Mouse (Mus musculus): Measurements from ENCODE around the gene Kiss1r.
"Not testable (repeated sequence)": the region's sequence is repeated elsewhere in the genome, so short reads cannot be mapped to it uniquely, and the experiment has no call there.

The Kiss1r gene

DNA sequence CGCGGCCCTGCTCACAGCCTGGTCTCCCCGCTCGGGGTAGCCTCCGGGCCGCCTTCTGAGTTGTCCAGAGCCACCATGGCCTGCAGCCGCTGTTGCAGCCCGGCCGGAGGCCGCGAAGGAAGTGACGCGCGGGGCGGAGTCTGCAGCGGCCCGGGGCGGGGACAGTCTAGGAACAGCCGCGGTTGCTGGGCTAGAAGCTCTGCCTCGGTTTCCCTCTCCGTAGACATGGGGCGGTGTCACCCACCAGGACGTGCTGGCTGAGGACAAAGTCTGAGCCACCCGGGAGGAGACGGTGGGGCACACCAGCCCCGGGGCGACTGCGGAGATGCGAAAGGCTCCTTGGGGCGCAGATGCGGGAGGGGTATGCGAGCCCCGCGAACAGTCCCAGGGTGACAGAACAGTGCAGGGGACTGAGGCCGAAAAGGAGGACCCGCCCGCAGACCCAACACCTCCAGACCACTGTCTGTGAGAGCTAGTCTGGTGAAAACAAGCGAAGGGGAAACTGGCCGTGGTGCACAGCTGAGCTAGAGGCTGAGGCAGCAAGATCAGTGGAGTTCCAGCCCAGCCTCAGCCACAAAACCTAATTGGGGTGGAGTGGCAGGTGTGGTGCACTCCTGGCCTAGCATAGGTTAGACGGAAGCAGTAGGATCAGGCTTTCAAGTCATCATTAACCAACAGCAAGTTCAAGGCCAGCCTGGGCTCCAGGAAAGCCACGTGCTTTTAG is at the start of gene Kiss1r:
Gene Kiss1r, plus strand, starts transcription at position 164 of the 724 bp plus-strand sequence.
- DNase-seq (ENCODE audit: extremely low read depth, insufficient read length, low spot score), result peak; percentile 80

DNA sequence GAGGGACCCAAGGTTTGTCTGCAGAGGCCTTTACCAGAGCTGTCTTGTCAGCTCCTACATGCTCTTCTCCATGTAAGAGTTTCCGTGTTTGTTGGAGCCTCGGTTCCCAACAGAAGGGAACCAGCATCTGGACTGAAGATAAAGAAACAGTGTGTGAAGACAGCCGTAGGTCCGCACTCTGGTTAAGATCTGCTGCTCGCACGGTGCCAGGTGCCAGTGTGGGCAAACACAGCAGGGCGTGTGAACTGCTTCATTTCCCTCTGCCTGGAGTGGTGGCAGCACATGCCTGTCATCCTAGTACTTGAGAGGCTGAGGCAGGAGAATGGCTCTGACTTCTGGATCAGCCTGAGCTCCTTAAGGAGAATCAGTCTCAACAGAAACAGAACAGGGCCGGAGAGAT is 44.9 kb upstream of the Kiss1r start:
- no peak for DNase-seq (ENCODE audit: extremely low read depth, insufficient read length, low spot score)

DNA sequence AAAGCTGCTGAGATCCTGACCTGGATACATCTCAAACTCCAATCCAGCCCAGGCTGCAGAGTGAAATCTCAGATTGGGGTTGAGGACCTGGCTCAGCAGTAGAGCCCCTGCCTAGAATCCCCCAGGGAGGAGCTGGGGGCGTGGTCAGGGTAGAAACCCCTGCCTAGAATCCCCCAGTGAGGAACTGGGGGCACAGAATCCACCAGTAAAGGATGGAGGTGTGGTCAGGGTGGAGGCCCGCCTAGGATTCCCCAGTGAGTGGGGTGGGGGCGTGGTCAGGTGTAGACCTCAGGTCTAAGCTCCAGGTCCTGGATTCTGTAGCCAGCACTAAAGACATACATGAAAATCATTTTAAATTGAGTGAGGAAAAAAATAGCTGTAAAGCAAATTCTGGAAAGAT is 43.9 kb upstream of the Kiss1r start:
- DNase-seq (ENCODE audit: extremely low read depth, insufficient read length, low spot score), result no peak

DNA sequence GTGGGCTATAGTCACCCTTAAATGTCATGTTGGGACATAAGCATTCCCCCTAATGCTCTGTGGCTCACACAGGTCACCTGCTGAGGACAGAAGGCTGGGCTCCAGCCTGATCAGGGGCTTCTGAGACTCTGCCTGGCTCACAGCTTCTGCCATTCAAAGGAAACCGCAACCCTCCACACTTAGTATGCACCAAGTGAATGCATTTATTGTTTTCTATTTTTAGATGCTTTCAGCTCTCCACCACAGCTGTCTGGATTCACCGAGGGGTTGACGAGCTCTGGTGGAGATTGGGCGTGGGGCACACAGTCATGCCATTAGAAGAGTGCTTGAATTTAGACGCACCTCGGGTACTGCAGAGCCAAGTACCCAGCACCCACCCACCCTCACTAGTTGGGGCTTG is 43.5 kb upstream of the Kiss1r start:
- DNase-seq (ENCODE audit: extremely low read depth, insufficient read length, low spot score), result no peak

DNA sequence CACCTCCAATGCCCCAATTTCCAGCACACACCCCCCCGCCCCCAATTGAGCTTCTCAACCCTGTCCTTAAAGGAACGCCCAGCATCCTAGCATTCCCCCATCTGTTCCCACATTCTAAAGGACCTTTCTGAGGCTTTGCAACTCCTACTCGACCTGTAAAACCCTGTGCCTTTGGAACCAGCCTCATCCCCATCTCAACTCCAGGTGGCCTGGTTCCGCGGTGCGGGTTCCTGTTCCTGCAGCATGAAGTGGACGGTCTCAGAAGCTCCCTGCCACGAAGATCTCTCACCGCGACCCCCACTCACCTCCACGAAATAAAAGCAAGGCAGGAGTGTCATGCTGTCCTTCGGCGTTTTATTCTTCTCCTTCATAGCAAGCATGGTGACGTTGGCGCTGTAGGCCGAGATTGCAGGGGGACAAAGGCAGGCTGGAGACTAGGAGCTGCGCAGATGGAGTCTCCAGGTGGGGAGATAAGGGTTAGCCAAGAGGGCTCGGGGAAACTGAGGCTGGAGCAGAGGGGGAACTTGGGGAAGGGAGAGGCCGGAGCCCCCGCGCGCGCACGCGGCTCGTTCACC is 43.0 kb upstream of the Kiss1r start:
- no peak for DNase-seq (ENCODE audit: extremely low read depth, insufficient read length, low spot score)

DNA sequence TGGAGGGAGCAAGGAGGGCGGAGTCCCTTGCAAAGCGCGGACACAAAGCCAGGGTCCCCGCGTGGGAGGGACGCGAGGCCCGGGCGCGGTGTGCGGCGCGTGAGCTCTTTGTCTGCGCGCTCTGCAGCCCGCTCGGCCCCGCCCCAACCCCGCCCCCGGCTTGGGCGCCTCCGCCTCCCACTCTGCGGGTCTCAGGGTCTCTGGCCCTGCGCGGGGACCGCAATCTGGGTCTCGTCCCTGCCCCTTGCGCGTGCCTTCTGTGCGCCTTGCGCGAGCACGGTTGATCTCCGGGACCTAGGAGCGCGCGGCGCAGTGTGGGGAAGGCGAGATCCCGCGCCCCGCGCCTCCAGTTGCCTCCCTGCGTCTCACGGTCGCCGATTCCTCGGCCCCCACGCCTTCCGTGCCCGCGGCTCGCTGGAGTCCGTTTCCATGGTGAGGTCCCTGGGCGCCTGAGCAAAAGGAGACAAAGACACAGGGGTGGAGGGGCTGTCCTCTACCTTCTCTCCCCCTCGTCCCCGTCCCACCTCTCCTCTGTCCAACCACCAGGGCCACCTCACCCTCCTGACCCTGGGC is 42.4 kb upstream of the Kiss1r start, which contains the start of the genes Prtn3 and Plppr3:
Gene Prtn3, plus strand, starts transcription at position 187 of the 573 bp plus-strand sequence.
Gene Plppr3, minus strand, starts transcription at position 345 of the 573 bp plus-strand sequence.
- no peak for DNase-seq (ENCODE audit: extremely low read depth, insufficient read length, low spot score)

DNA sequence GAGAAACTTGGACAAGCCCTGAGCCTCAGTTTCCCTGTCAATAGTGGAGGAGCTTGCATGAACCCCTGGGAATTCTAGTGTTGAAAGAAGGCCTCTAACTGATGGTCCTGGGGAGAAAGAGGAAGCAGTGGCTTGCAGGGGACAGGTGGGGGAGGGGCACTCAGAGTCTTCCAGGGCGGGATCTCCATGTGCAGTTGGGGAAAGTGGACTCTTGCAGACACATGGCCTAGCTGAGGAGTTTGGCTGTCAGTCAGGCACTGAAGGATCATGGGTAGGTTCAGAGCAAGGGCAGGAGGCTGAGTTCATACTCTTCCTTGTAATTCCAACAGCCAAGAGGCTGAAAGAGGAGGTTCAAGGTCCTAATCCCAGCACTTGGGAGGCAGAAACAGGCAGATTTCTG is 39.6 kb upstream of the Kiss1r start:
- DNase-seq (ENCODE audit: extremely low read depth, insufficient read length, low spot score), result no peak

DNA sequence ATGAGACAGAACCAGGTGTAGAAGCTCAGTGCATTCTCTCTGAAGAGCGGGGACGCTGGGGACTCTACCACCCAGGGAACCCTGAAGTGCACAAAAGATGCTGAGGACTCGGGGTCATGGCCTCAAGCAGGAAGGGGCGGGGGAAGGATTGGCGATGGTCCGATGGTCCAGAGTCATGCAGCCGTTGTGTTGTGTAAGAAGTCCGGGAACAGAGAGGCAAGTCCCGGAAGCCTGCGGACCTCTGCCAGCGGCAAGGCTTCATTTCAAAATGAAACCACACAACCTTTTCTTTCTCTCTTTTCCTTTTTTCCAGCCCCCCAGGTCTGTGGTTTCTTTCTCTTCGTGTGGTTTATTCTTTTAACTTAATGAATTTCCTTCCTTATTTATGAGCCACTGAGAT is 39.0 kb upstream of the Kiss1r start:
- no peak for DNase-seq (ENCODE audit: extremely low read depth, insufficient read length, low spot score)

DNA sequence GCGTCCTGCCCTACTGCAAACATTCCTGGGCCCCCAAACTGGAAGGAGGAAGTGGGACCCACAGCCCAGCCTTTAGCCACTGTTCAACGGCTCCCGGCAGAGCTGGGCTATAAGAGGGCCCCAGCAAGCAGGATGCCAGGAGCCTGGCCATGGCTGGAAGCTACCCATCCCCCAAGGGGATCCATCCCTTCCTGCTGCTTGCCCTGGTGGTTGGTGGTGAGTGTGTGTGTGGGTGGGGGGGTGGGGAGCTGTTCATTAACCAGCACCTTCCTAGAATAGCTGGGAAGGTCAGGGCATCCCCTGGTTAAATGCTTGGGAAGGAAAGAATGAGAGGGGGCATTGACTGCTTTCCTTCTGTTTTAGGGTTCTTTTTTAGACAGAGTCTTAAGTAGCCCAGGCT is 37.2 kb upstream of the Kiss1r start:
- no peak for DNase-seq (ENCODE audit: extremely low read depth, insufficient read length, low spot score)

DNA sequence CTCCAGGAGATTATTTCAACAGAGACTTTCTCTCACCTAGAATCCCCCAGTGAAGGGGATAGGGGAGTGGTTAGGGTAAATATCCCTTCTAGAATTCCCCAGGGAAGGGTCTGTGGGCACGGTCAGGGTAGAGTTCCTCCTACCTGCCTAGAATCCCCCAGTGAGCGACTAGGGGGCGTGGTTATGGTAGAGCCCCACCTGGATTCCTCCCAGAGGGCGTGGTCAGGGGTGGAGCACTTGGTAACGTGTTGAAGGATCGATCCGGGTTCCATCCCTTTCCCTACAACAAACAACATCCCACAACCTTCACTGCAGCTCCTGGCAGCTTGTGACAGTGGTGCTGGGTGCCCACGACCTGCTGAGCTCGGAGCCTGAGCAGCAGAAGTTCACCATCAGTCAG is 36.0 kb upstream of the Kiss1r start:
- no peak for DNase-seq (ENCODE audit: extremely low read depth, insufficient read length, low spot score)

DNA sequence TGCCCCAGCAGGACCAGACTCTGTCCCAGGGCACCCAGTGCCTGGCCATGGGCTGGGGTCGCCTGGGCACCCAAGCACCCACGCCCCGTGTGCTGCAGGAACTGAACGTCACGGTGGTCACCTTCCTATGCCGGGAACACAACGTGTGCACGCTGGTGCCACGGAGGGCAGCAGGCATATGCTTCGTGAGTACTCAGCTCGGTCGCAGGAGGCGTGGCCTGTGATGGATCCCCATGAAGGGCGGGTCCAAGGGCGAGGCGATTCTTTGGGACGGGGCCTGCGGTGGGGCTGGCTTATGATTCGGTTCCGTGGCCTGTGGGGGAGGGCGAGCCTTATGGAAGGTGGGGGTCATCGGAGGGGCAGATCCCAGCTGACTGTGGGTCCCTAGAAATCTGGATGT is 34.8 kb upstream of the Kiss1r start:
- DNase-seq (ENCODE audit: extremely low read depth, insufficient read length, low spot score), result no peak

DNA sequence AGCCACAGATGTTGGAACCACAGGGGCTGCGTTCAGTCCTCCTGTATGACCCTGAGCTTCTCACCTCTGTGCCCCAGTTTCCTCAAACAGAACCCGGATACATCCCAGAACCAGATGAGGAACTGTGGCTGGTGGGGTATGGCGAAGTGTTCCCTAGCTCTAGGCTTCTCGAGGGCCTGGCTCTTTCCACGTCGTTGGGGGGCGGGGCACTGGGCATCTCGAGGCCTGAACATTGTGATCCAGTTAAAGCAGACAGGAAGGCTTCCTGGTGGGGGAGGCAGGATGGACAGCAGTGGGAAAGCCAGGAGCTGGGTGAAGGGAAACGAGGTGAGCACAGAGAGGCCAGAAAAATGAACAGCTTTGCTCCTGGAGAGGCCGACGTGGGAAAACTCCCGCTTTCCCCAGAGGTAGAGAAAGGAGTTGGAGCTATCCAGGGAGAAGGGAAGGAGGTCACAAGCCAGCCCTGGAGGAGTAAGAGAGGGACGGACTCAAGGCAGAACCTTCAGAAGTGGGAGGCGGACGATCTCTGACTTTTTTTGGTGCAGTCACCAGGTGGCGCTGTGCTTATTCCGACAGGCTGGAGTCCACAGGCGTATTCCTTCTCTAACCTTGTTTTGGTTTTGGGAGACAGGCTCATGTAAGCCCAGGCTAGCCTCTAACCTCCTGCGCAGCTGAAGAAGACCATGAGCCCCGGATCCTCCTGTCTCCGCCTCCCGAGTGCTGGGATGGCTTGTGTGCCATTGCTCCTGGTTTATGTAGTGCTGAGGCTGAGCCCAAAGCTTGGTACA is 33.3 kb upstream of the Kiss1r start:
- peak; percentile 67 for DNase-seq (ENCODE audit: extremely low read depth, insufficient read length, low spot score)

DNA sequence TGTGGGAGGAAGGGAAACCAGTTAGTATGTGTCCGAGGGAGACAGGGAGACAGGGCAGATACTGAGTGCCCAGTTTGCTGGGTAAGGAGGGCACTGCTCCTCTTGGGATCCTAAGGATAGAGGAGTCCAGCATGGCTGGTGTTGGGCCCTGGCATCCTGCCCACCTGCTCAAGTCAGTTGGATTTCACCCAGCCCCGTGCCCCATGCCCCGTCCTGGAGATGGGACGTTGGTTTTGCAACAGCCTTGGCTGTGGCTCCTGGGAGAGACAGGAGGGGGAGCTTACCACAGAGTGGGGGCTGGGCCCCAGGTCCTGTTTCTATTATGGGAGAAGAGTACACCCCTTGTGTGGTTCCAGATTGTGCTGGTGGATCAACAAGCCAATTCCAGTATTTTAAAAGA is 32.3 kb upstream of the Kiss1r start:
- DNase-seq (ENCODE audit: extremely low read depth, insufficient read length, low spot score), result peak; percentile 58

DNA sequence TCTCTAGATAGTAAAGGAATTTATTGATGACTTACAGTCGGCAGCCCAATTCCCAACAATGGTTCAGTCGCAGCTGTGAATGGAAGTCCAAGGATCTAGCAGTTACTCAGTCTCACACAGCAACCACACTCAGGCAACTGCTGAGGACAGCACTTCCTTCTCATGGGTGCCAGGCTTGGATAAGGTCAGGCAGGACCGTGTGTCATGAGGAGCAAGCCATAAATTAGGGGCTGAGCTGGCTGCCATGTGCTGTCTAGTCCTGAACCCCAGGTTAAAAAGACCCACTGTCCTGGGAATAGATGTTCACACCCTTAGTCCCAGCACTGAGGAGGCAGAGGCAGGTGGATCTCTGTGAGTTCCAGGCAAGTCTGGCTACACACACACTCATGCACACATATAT is 31.8 kb upstream of the Kiss1r start:
- DNase-seq (ENCODE audit: extremely low read depth, insufficient read length, low spot score), result not testable (repeated sequence)

DNA sequence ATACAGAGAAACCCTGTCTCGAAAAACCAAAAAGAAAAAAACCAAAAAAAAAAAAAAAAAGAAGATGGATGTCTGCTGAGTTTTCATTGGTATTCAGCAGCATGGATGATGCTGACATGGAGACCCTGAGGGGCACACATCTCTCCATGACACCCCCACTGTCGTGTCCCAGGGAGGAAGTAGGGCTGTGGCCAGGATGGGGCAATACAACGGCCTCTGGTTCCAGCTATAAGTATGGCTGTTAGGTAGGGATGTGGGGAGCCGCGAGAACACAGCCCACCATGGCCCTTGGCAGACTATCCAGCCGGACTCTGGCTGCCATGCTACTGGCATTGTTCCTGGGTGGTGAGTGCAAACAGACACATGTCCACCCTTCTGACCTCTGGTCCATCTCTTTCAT is 30.7 kb upstream of the Kiss1r start, which contains the start of gene Elane:
Gene Elane, plus strand, starts transcription at position 194 of the 400 bp plus-strand sequence.
- no peak for DNase-seq (ENCODE audit: extremely low read depth, insufficient read length, low spot score)

DNA sequence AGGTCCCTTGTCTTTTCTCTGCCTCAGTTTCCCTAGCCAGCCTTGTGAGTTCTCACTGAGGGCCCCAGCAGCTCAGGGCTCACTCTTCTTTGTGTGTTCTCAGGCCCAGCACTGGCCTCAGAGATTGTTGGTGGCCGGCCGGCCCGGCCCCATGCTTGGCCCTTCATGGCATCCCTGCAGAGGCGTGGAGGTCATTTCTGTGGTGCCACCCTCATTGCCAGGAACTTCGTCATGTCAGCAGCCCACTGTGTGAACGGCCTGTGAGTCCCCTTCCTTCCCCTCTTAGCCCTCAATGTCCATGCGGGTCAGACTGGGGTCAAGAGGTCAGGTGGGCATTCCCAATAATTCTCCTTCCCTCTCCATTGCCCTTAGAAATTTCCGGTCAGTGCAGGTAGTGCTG is 30.2 kb upstream of the Kiss1r start:
- DNase-seq (ENCODE audit: extremely low read depth, insufficient read length, low spot score), result no peak

DNA sequence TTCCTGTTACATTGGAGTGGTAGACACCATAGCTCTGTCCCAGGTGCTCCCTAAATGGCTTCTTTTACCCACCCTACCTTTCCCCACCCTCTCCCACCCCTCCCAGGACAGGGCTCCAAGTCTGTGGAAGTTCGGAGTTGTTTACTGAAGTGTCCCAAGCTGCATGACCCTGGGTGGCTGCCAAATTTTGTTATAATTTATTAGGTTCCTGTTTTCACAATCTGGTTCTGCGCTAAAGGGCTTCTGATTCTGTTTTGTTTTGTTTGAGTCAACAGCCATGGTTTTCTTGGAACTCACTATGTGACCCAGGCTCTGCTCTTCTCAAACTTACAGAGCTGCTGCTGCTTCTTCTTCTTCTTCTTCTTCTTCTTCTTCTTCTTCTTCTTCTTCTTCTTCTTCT is 27.4 kb upstream of the Kiss1r start:
- no peak for DNase-seq (ENCODE audit: extremely low read depth, insufficient read length, low spot score)

DNA sequence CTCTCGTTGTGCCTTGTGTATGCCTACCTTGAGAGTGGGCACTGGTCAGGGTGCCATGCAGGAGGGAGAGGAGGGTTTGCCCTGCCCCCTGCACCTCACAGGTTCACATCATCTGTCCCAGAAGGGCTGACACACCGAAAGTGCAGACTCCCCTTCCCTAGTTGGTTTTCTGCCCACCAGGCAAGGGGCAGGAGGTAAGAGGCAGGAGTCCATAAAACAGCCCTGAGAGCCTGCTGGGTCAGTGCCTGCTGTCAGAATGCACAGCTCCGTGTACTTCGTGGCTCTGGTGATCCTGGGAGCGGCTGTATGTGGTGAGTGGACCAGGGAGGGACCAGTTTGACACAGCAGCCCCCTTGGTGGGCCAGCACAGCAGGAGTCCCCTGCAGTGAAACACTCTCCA is 26.1 kb upstream of the Kiss1r start, which contains the start of gene Cfd:
Gene Cfd, plus strand, starts transcription at position 184 of the 400 bp plus-strand sequence.
- DNase-seq (ENCODE audit: extremely low read depth, insufficient read length, low spot score), result no peak

DNA sequence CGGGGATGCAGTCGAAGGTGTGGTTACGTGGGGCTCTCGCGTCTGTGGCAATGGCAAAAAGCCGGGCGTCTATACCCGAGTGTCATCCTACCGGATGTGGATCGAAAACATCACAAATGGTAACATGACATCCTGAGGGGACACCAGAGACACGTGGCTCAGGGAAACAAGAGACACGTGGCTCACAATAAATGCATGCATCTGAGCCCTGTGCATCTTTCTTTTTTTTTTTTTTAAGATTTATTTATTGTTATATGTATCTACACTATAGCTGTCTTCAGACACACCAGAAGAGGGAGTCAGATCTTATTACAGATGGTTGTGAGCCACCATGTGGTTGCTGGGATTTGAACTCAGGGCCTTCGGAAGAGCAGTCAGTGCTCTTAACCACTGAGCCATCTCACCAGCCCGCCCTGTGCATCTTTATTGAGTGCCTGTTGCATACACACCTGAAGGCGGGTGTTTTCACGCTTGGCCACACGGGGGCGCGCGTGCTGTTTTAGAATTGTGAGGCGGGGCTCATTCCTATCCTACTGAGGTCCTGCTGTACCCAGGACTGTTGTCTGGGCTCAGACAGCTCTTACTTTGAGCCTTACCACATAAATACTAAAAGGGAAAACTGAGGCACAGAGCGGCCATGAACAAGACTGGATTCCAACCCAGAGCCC is 24.2 kb upstream of the Kiss1r start:
- peak; percentile 62 for DNase-seq (ENCODE audit: extremely low read depth, insufficient read length, low spot score)

DNA sequence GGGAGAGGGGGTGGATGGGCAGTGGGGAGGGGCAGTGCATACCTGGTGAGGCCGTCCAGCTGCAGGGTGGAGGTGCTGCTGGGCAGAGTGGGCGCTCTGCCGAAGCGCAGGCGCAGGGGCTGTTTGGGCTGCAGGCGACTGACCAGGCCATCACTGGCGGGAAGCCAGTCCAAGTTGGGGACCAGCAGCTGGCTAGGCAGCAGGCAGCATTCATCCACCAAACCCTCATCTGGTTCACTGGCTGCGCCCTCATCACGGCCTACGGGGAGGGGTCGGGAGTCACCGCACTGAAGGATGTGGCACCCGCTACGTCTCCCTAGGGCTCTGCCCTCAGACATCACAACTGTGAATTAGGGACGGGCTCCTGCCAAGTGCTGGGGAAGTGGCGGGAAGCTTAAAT is 20.5 kb upstream of the Kiss1r start:
- DNase-seq (ENCODE audit: extremely low read depth, insufficient read length, low spot score), result no peak

DNA sequence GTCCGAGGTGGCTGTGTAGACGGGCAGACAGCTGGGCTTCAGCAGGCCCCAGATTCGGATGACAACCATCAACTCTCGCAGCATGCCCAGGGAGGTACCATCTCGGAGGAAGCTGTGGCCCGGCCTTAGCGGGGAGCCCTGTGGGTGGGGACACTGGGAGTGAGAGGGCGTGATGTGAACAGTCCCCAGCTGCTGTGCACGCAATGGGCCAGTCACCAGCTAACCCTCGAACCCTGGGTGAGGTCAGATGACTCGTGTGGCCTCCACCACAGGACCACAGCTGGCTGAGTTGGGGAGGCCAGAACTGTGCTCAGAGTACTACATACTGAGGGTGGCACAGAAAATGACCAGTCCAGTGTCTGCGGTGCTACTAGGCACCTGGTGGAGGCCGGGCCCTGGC is 20.0 kb upstream of the Kiss1r start:
- DNase-seq (ENCODE audit: extremely low read depth, insufficient read length, low spot score), result no peak

Measured in 3134 (cell line).